Mouse (Mus musculus) lung, postnatal 0 days (tissue): ENCODE data around the gene Haghl.

ENCODE experiments used
- CTCF ChIP-seq: IDR thresholded peaks from 2 replicates; pipeline ENCODE4 v1.5.1; 2016; ENCODE audit warnings: antibody characterized with exemption, mild to moderate bottlenecking
- EP300 ChIP-seq: IDR thresholded peaks from 2 replicates; pipeline ENCODE4 v1.6.1; 2016; ENCODE audit warnings: antibody characterized with exemption, mild to moderate bottlenecking, control low read depth

DNA sequence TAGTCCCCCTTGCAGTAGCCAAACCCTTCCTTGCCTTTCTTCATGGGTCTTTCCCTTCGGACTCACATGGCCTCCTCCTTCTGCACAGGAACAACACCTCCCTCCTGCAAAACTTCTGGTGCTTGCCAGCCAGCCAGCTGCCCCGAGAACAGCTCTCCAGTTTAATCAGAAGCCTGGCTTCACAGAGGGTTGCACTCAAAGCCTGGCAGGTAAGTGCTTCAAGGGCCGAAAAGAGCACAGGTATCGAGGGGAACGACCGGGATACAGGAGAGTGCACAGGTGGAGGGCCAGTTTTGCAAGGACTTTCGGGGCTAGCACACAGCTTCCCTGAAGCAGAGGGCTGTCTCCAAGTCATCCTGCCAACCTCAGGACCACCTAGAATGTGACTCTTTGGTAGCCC is 46.6 kb downstream of the Haghl start:
- TF ChIP-seq CTCF (no peak), EP300 (no peak)
